Mouse (Mus musculus) intestine, postnatal 0 days (tissue): Measurements from ENCODE around the gene Hmga2. TPM values are rescaled to one million over a fixed set of nuclear protein-coding genes. Genes with fewer than 3 reads are reported as not detected.

Experiments used
- ATAC-seq: fragments of 200-750 bp; cut with Nextera tagmentation; 2 replicates; pipeline ENCODE4 v1.8.0; 2017; ENCODE audit warnings: mild to moderate bottlenecking, moderate TSS enrichment, moderate library complexity
- H3K27ac ChIP-seq: fragments of 300-500 bp; sonication (generic); 2 replicates; pipeline ENCODE4 v1.5.1; 2014; ENCODE audit warnings: mild to moderate bottlenecking, low read depth, low read length, moderate library complexity
- H3K27me3 ChIP-seq: fragments of 300-500 bp; sonication (generic); replicated peaks from 2 replicates; pipeline ENCODE4 v1.6.1; 2014; ENCODE audit warnings: low read length, mixed read lengths; ENCODE audit not compliant: control insufficient read depth, insufficient read depth
- H3K36me3 ChIP-seq: fragments of 300-500 bp; sonication (generic); 2 replicates; pipeline ENCODE4 v1.6.1; 2014; ENCODE audit warnings: mild to moderate bottlenecking, moderate library complexity; ENCODE audit not compliant: control insufficient read depth, insufficient read depth
- H3K4me1 ChIP-seq: fragments of 300-500 bp; sonication (generic); replicated peaks from 2 replicates; pipeline ENCODE4 v1.6.1; 2014; ENCODE audit warnings: antibody characterized with exemption, low read length, mixed read lengths; ENCODE audit not compliant: control insufficient read depth, insufficient read depth
- H3K4me2 ChIP-seq: fragments of 300-500 bp; sonication (generic); replicated peaks from 2 replicates; pipeline ENCODE4 v1.6.1; 2014; ENCODE audit warnings: low read depth, mild to moderate bottlenecking, moderate library complexity
- H3K4me3 ChIP-seq: fragments of 300-500 bp; sonication (generic); 2 replicates; pipeline ENCODE4 v1.5.1; 2014; ENCODE audit warnings: low read depth, low read length
- H3K9ac ChIP-seq: fragments of 300-500 bp; sonication (generic); 2 replicates; pipeline ENCODE4 v1.6.1; 2014; ENCODE audit warnings: mild to moderate bottlenecking, low read depth, low read length
- H3K9me3 ChIP-seq: fragments of 300-500 bp; sonication (generic); 2 replicates; pipeline ENCODE4 v1.6.1; 2016; ENCODE audit warnings: mixed run types; ENCODE audit not compliant: control insufficient read depth
- CTCF ChIP-seq: sonication (generic); IDR thresholded peaks from 2 replicates; pipeline ENCODE4 v1.5.1; 2016; ENCODE audit warnings: low read depth, mild to moderate bottlenecking, control low read depth, antibody characterized with exemption, moderate library complexity
- WGBS: fragments of 180-500 bp; shearing (Covaris S2); extraction: QIAGEN DNeasy Blood & Tissue Kit; methylation state at CpG from one replicate; pipeline ENCODE4 v1.1.7; 2014; 5-methylcytosine and 5-hydroxymethylcytosine counted together
- polyA plus RNA-seq: library from polyadenylated mRNA; unstranded; fragments of >200 nt; fragmentation: Nextera tagmentation; extraction: Ambion mirVana; gene quantifications from 2 replicates; pipeline ENCODE4 v1.2.1, GENCODE M21; 2015

Hmga2 gene
- polyA plus RNA-seq, 1 experiment from 2014 or later = 4.3 TPM

GRCm38 (mm10) chr10:120512121-120512520, 35.9 kb upstream of the Hmga2 start:
- no peaks in the 10 kb centered on the region for H3K27me3 ChIP-seq
- H3K27ac ChIP-seq = no peak overlapping the region
- 93% methylated on average over 8 of the region's 8 CpGs for WGBS
- no peaks in the 10 kb centered on the region for H3K36me3 ChIP-seq
- no peak overlapping the region for H3K4me2 ChIP-seq
- H3K4me1 ChIP-seq = no peaks in the 10 kb centered on the region
- no peak for TF ChIP-seq CTCF
- H3K4me3 ChIP-seq = no peak overlapping the region
- ATAC-seq = no peak
- H3K9me3 ChIP-seq = no peaks in the 10 kb centered on the region
- H3K9ac ChIP-seq = no peak overlapping the region

DNA sequence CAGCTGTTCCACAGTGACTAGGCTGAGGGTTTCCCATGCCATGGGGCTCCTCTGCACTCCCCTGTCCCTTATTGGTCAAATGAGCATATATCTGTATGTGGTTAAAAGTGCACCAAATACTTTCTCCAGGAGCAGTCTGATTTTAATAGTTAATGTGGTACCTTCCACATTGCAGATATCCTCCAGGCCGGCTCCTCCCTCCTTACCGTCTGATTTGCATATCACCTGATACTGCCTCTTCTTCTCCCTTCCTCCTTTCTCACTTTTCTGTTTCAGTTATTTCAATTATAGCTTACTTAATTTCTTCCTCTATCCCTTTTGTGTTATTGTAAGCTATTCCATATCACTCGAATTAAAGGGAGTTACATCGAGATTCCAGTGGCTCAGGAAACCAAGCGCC, 27.7 kb upstream of the Hmga2 start:
- H3K9me3 ChIP-seq = no peaks in the 10 kb centered on the region
- no peaks in the 10 kb centered on the region for H3K36me3 ChIP-seq
- H3K27ac ChIP-seq = no peak overlapping the region
- WGBS = 81% methylated on average over 5 of the region's 5 CpGs
- ATAC-seq = no peak
- no peak overlapping the region for H3K4me2 ChIP-seq
- no peaks in the 10 kb centered on the region for H3K4me1 ChIP-seq
- TF ChIP-seq CTCF = no peak
- no peak overlapping the region for H3K9ac ChIP-seq
- H3K4me3 ChIP-seq = no peak overlapping the region
- no peaks in the 10 kb centered on the region for H3K27me3 ChIP-seq

- ATAC-seq = no peak
- no peak overlapping the region for H3K9ac ChIP-seq
- H3K4me1 ChIP-seq = no peaks in the 10 kb centered on the region
- no peak overlapping the region for H3K27ac ChIP-seq
- no peaks in the 10 kb centered on the region for H3K9me3 ChIP-seq
- no peak for TF ChIP-seq CTCF
- H3K36me3 ChIP-seq = no peaks in the 10 kb centered on the region
- no peaks in the 10 kb centered on the region for H3K27me3 ChIP-seq
- H3K4me3 ChIP-seq = no peak overlapping the region
- no peak overlapping the region for H3K4me2 ChIP-seq
- 67% methylated on average over 9 of the region's 9 CpGs for WGBS
Measured at GRCm38 (mm10) chr10:120500794-120501193, 24.5 kb upstream of the Hmga2 start.

DNA sequence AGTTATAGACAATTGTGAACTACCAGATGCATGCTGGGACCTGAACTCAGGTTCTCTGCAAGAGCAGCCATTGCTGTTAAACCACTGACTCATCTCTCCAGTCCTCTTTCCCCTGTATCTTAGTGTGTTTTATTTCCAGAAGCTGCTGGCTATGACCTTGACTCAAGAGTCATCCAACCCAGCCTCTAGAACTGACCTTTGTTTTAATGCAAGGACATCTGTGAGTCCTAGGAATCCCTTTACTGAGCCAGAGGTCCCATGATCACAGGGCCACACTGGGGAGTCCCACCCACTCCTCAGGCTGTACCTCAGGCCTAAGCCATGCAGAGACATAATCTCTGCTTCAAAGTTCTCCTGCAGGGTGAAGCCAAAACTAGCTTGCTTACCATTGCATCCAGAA, 21.8 kb upstream of the Hmga2 start:
- H3K4me2 ChIP-seq = no peak overlapping the region
- ATAC-seq = no peak
- TF ChIP-seq CTCF = no peak
- no peaks in the 10 kb centered on the region for H3K9me3 ChIP-seq
- H3K4me3 ChIP-seq = no peak overlapping the region
- H3K36me3 ChIP-seq = no peaks in the 10 kb centered on the region
- no peaks in the 10 kb centered on the region for H3K4me1 ChIP-seq
- no peak overlapping the region for H3K9ac ChIP-seq
- H3K27ac ChIP-seq = no peak overlapping the region
- no peaks in the 10 kb centered on the region for H3K27me3 ChIP-seq

GRCm38 (mm10) chr10:120494653-120495052, 18.4 kb upstream of the Hmga2 start:
- no peak overlapping the region for H3K4me3 ChIP-seq
- WGBS = 95% methylated on average over 1 of the region's 1 CpGs
- no peaks in the 10 kb centered on the region for H3K27me3 ChIP-seq
- no peak overlapping the region for H3K27ac ChIP-seq
- H3K36me3 ChIP-seq = no peaks in the 10 kb centered on the region
- no peaks in the 10 kb centered on the region for H3K9me3 ChIP-seq
- ATAC-seq = no peak
- H3K9ac ChIP-seq = no peak overlapping the region
- H3K4me1 ChIP-seq = no peaks in the 10 kb centered on the region
- TF ChIP-seq CTCF = no peak
- no peak overlapping the region for H3K4me2 ChIP-seq

DNA sequence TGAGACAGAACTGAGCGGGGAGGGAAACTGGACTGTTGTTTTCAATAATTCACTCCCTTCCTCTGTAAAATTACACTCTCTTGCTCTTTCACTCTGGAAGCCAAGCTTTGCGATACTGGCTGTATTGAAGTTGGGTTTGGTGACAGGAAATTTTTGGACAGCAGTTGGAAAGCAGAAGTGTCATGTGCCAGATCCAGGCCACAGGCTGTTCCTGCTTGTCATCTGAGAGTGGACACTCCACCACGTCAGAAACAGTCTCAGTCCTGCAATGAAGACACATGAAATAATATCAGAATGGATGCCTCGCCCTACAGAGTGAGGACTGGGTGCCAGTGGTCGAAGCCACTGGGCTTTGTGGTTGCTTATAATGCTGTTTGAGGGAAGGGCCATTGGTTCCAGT, 15.2 kb upstream of the Hmga2 start:
- Histone ChIP-seq H3K27ac (no peak overlapping the region), H3K36me3 (no peaks in the 10 kb centered on the region), H3K4me2 (no peak overlapping the region), H3K4me3 (no peak overlapping the region), H3K9me3 (peaks cover 11% of the 10 kb centered on the region), H3K27me3 (no peaks in the 10 kb centered on the region), H3K9ac (no peak overlapping the region), H3K4me1 (no peaks in the 10 kb centered on the region)
- 84% methylated on average over 5 of the region's 5 CpGs for WGBS
- TF ChIP-seq CTCF = no peak
- no peak for ATAC-seq

- no peak overlapping the region for H3K4me2 ChIP-seq
- H3K4me3 ChIP-seq = no peak overlapping the region
- no peaks in the 10 kb centered on the region for H3K27me3 ChIP-seq
- H3K27ac ChIP-seq = no peak overlapping the region
- WGBS = 92% methylated on average over 3 of the region's 3 CpGs
- H3K9ac ChIP-seq = no peak overlapping the region
- no peak for ATAC-seq
- H3K4me1 ChIP-seq = no peaks in the 10 kb centered on the region
- no peaks in the 10 kb centered on the region for H3K36me3 ChIP-seq
- peaks cover 12% of the 10 kb centered on the region for H3K9me3 ChIP-seq
- TF ChIP-seq CTCF = no peak
Measured at GRCm38 (mm10) chr10:120489611-120490010, 13.3 kb upstream of the Hmga2 start.
